7 mouse cellular contexts compared by ENCODE assay signal in genomic region chrX:144318164-144318979, GRCm38 (mm10). TPM values are rescaled to one million over a fixed set of nuclear protein-coding genes. Genes with fewer than 3 reads are reported as not detected.
A peak's percentile ranks its signal among the peaks of the same experiment; 100 is the strongest.
DNase-seq lines count a peak whose midpoint lies in the region; ATAC-seq and TF ChIP-seq lines count a peak whose summit lies in the region.

No protein-coding gene starts in this region.

- peak overlapping the region; percentile 59 for H3K4me3 ChIP-seq in embryonic facial prominence, embryonic 12.5 days
- peak overlapping the region; percentile 72 for H3K4me3 ChIP-seq in heart, postnatal 0 days (ENCODE audit: low read depth, low read length)
- H3K4me3 ChIP-seq in limb, embryonic 14.5 days (replicated peaks; ENCODE audit: low read length) = peak overlapping the region; percentile 55
- peak overlapping the region; percentile 52 for H3K4me3 ChIP-seq in midbrain, embryonic 14.5 days (replicated peaks; ENCODE audit: low read depth, low read length)

- peak; percentile 80; the same call in 1 of the 2 replicates for ATAC-seq in embryonic facial prominence, embryonic 12.5 days (ENCODE audit: insufficient number of reproducible peaks, insufficient read depth, low FRiP score, low TSS enrichment)
- peak; percentile 78 for ATAC-seq in heart, postnatal 0 days (ENCODE audit: insufficient read depth, low read depth)
- peak; percentile 65 for ATAC-seq in limb, embryonic 14.5 days (ENCODE audit: low FRiP score, low read depth)
- peak; percentile 80 for ATAC-seq in midbrain, embryonic 14.5 days (ENCODE audit: low FRiP score, low TSS enrichment)

- H3K27me3 ChIP-seq in embryonic facial prominence, embryonic 12.5 days = no peaks in the 10 kb centered on the region
- H3K27me3 ChIP-seq in heart, postnatal 0 days (ENCODE audit: control insufficient read depth, insufficient read depth, low read length) = no peaks in the 10 kb centered on the region
- no peaks in the 10 kb centered on the region for H3K27me3 ChIP-seq in limb, embryonic 14.5 days (ENCODE audit: control insufficient read depth, insufficient read depth, low read length)
- no peaks in the 10 kb centered on the region for H3K27me3 ChIP-seq in midbrain, embryonic 14.5 days (ENCODE audit: control insufficient read depth, insufficient read depth, low read length)
- no peaks in the 10 kb centered on the region for H3K27me3 ChIP-seq in splenic B cell, adult 2 months (ENCODE audit: control insufficient read depth, insufficient read depth, low read length, poor library complexity, severe bottlenecking)

- H3K9ac ChIP-seq in embryonic facial prominence, embryonic 12.5 days = peak overlapping the region; percentile 64
- peak overlapping the region; percentile 69 for H3K9ac ChIP-seq in heart, postnatal 0 days (replicated peaks; ENCODE audit: low read depth, low read length)
- peak overlapping the region; percentile 69 for H3K9ac ChIP-seq in limb, embryonic 14.5 days (ENCODE audit: low read depth, low read length, severe bottlenecking)
- H3K9ac ChIP-seq in midbrain, embryonic 14.5 days (replicated peaks; ENCODE audit: low read length) = peak overlapping the region; percentile 54

- 23% methylated on average over 47 of the region's 53 CpGs for whole genome bisulfite sequencing in embryonic facial prominence, embryonic 12.5 days
- WGBS in heart, postnatal 0 days = 19% methylated on average over 41 of the region's 53 CpGs
- WGBS in limb, embryonic 14.5 days = 19% methylated on average over 34 of the region's 53 CpGs
- WGBS in midbrain, embryonic 14.5 days = 32% methylated on average over 52 of the region's 53 CpGs

- peak overlapping the region; percentile 76 for H3K4me2 ChIP-seq in embryonic facial prominence, embryonic 12.5 days (replicated peaks)
- H3K4me2 ChIP-seq in heart, postnatal 0 days (ENCODE audit: low read depth, low read length) = peak overlapping the region; percentile 96
- H3K4me2 ChIP-seq in limb, embryonic 14.5 days (replicated peaks; ENCODE audit: low read depth, low read length, severe bottlenecking) = peak overlapping the region; percentile 60
- H3K4me2 ChIP-seq in midbrain, embryonic 14.5 days (ENCODE audit: low read length) = peak overlapping the region; percentile 79

- H3K36me3 ChIP-seq in embryonic facial prominence, embryonic 12.5 days = no peaks in the 10 kb centered on the region
- no peaks in the 10 kb centered on the region; the same call in 1 of the 2 replicates for H3K36me3 ChIP-seq in heart, postnatal 0 days (replicated peaks; ENCODE audit: control insufficient read depth, insufficient read depth, low read length)
- no peaks in the 10 kb centered on the region for H3K36me3 ChIP-seq in limb, embryonic 14.5 days (ENCODE audit: control insufficient read depth, insufficient read depth, low read length)
- H3K36me3 ChIP-seq in midbrain, embryonic 14.5 days (ENCODE audit: control insufficient read depth, insufficient read depth, low read length) = no peaks in the 10 kb centered on the region
- H3K36me3 ChIP-seq in splenic B cell, adult 2 months (ENCODE audit: control insufficient read depth, insufficient read depth, low read length, poor library complexity, severe bottlenecking) = no peaks in the 10 kb centered on the region

- TF ChIP-seq CTCF in heart, postnatal 0 days (IDR thresholded peaks at IDR 0.05; ENCODE audit: low read depth) = no peak

- H3K4me1 ChIP-seq in embryonic facial prominence, embryonic 12.5 days = no peaks in the 10 kb centered on the region
- no peaks in the 10 kb centered on the region for H3K4me1 ChIP-seq in heart, postnatal 0 days (ENCODE audit: control insufficient read depth, insufficient read depth)
- H3K4me1 ChIP-seq in limb, embryonic 14.5 days (ENCODE audit: control insufficient read depth, insufficient read depth, low read length) = no peaks in the 10 kb centered on the region
- H3K4me1 ChIP-seq in midbrain, embryonic 14.5 days (ENCODE audit: control insufficient read depth, insufficient read depth, low read length) = no peaks in the 10 kb centered on the region

- H3K9me3 ChIP-seq in embryonic facial prominence, embryonic 12.5 days = no peaks in the 10 kb centered on the region
- no peaks in the 10 kb centered on the region for H3K9me3 ChIP-seq in heart, postnatal 0 days (replicated peaks; ENCODE audit: control insufficient read depth, low read length)
- H3K9me3 ChIP-seq in limb, embryonic 14.5 days (ENCODE audit: control insufficient read depth, low read length) = no peaks in the 10 kb centered on the region
- no peaks in the 10 kb centered on the region for H3K9me3 ChIP-seq in midbrain, embryonic 14.5 days (ENCODE audit: control insufficient read depth, low read length)

- no peak for TF ChIP-seq EP300 in heart, postnatal 0 days (IDR thresholded peaks at IDR 0.05; ENCODE audit: low read depth)

- no peak for TF ChIP-seq POLR2A in limb, embryonic 14.5 days (IDR thresholded peaks at IDR 0.05; ENCODE audit: borderline replicate concordance, extremely low read depth, insufficient read depth, insufficient read length)

- DNase-seq in ES-CJ7 (ENCODE audit: low read depth, low spot score) = peak; percentile 43
- peak; percentile 17 for DNase-seq in adipocyte (ENCODE audit: low spot score)
- DNase-seq in heart, postnatal 0 days (ENCODE audit: low spot score) = peak; percentile 10
- no peak for DNase-seq in limb, embryonic 14.5 days (ENCODE audit: low spot score)
- peak; percentile 3 for DNase-seq in midbrain, embryonic 14.5 days
- peak; percentile 23 for DNase-seq in splenic B cell, adult 2 months (ENCODE audit: low read depth, low spot score)

- peak overlapping the region; percentile 69; the same call in 1 of the 2 replicates for H3K27ac ChIP-seq in embryonic facial prominence, embryonic 12.5 days
- peak overlapping the region; percentile 75 for H3K27ac ChIP-seq in heart, postnatal 0 days (ENCODE audit: low read depth)
- H3K27ac ChIP-seq in limb, embryonic 14.5 days (replicated peaks; ENCODE audit: low read depth, low read length) = peak overlapping the region; percentile 72
- H3K27ac ChIP-seq in midbrain, embryonic 14.5 days (replicated peaks; ENCODE audit: low read depth, low read length) = peak overlapping the region; percentile 32; the same call in 1 of the 2 replicates

RNA-seq across cellular contexts. Expression of gene Alg13, which starts 0.8 kb away (rescaled TPM):
- 23.4 and 25.5 TPM in 2 replicates for polyA plus RNA-seq in embryonic facial prominence, embryonic 12.5 days (2016; fragmentation: Nextera tagmentation; extraction: Ambion mirVana)
- 3.7 and 8.4 TPM in 2 replicates for total RNA-seq in heart, postnatal 0 days (2014; rRNA removed; ENCODE audit: low replicate concordance)
- 7.0 and 7.8 TPM in 2 replicates for polyA plus RNA-seq in heart, postnatal 0 days (2015; fragmentation: Nextera tagmentation; extraction: Ambion mirVana)
- 28.6 and 36.5 TPM in 2 replicates for polyA plus RNA-seq in limb, embryonic 14.5 days (2012; rRNA removed)
- 18.7 and 26.2 TPM in 2 replicates for polyA plus RNA-seq in limb, embryonic 14.5 days (2014; fragmentation: Nextera tagmentation; extraction: Ambion mirVana)
- 11.1 and 11.9 TPM in 2 replicates for polyA plus RNA-seq in midbrain, embryonic 14.5 days (2014; fragmentation: Nextera tagmentation; extraction: Ambion mirVana)
